ENCODE assay signal across 18 mouse cellular contexts in genomic region chr17:52079316-52079715, GRCm38 (mm10).
DNase-seq lines count a peak whose midpoint lies in the region; ATAC-seq and TF ChIP-seq lines count a peak whose summit lies in the region.
"Had no signal": no experiment of that assay in that cellular context is flagged by ENCODE, and none has a peak within 500 bp of the region (broad histone marks: within the 10 kb centered on the region; RNA-seq: fewer than 3 reads in every experiment).

No protein-coding gene starts in this region.

- no peak overlapping the region for H3K4me2 ChIP-seq in kidney, embryonic 16.5 days (replicated peaks; ENCODE audit: low read depth, low read length)
- H3K4me2 ChIP-seq in midbrain, embryonic 15.5 days, result no peak overlapping the region
- H3K4me2 ChIP-seq: forebrain, embryonic 13.5 days; liver, embryonic 13.5 days; lung, embryonic 15.5 days had no signal

- WGBS in thymus, adult 2 months, result 27% methylated on average over 7 of the region's 7 CpGs
- WGBS in kidney, embryonic 16.5 days, result 61% methylated on average over 7 of the region's 7 CpGs
- 71% methylated on average over 7 of the region's 7 CpGs for WGBS in midbrain, embryonic 15.5 days

- H3K4me1 ChIP-seq in ES-E14 (ENCODE audit: control insufficient read depth in 2 of 2, insufficient read depth in 2 of 2, low read length in 2 of 2, poor library complexity in 1 of 2), result no peaks in the 10 kb centered on the region
- peaks cover 14% of the 10 kb centered on the region for H3K4me1 ChIP-seq in thymus, adult 2 months (replicated peaks; ENCODE audit: control insufficient read depth, insufficient read depth, low read length)
- H3K4me1 ChIP-seq in kidney, embryonic 16.5 days (ENCODE audit: insufficient read depth, low read length), result no peaks in the 10 kb centered on the region
- H3K4me1 ChIP-seq in midbrain, embryonic 15.5 days, result no peaks in the 10 kb centered on the region
- H3K4me1 ChIP-seq: embryonic facial prominence, embryonic 10.5 days; forebrain, embryonic 13.5 days; liver, embryonic 13.5 days; lung, embryonic 15.5 days had no signal

- H3K9ac ChIP-seq in ES-E14 (ENCODE audit: insufficient read depth, low read depth, low read length, poor library complexity, severe bottlenecking), result no peak overlapping the region
- no peak overlapping the region for H3K9ac ChIP-seq in kidney, embryonic 16.5 days (replicated peaks; ENCODE audit: low read length)
- H3K9ac ChIP-seq in midbrain, embryonic 15.5 days, result no peak overlapping the region
- H3K9ac ChIP-seq: forebrain, embryonic 13.5 days; liver, embryonic 13.5 days; lung, embryonic 15.5 days had no signal

- no peaks in the 10 kb centered on the region for H3K9me3 ChIP-seq in ES-E14 (ENCODE audit: control insufficient read depth, insufficient read depth, low read depth, low read length)
- H3K9me3 ChIP-seq in kidney, embryonic 16.5 days (ENCODE audit: low read length), result no peaks in the 10 kb centered on the region
- H3K9me3 ChIP-seq in midbrain, embryonic 15.5 days, result no peaks in the 10 kb centered on the region
- H3K9me3 ChIP-seq: embryonic facial prominence, embryonic 10.5 days; forebrain, embryonic 13.5 days; liver, embryonic 13.5 days; lung, embryonic 15.5 days had no signal

- H3K27me3 ChIP-seq in thymus, adult 2 months (ENCODE audit: control insufficient read depth, insufficient read depth, low read length), result no peaks in the 10 kb centered on the region
- no peaks in the 10 kb centered on the region for H3K27me3 ChIP-seq in kidney, embryonic 16.5 days (ENCODE audit: insufficient read depth, low read length)
- no peaks in the 10 kb centered on the region for H3K27me3 ChIP-seq in midbrain, embryonic 15.5 days (replicated peaks)
- H3K27me3 ChIP-seq: forebrain, embryonic 13.5 days; liver, embryonic 13.5 days; lung, embryonic 15.5 days had no signal

- DNase-seq in 416B (ENCODE audit: low read depth) (peak; percentile 9), ES-E14 (ENCODE audit: low read depth, low spot score) (no peak)
- DNase-seq in thymus, adult 2 months, result peak; percentile 34
- DNase-seq in layer of hippocampus, postnatal 14 days (ENCODE audit: low spot score in 2 of 2), result no peak
- DNase-seq in right cerebral cortex, adult 18-20 months, result no peak
- DNase-seq: adrenal gland, postnatal 10 days; cerebellum, adult 11-12 months; kidney, postnatal 14 days; liver, embryonic 13.5 days; retina, postnatal 1 day had no signal

- H3K4me3 ChIP-seq in ES-E14 (ENCODE audit: insufficient read depth in 1 of 2, low read depth in 1 of 2, low read length in 2 of 2, poor library complexity in 1 of 2, severe bottlenecking in 1 of 2), result no peak overlapping the region
- no peak overlapping the region for H3K4me3 ChIP-seq in thymus, adult 2 months (ENCODE audit: control insufficient read depth, insufficient read depth, low read length)
- H3K4me3 ChIP-seq in kidney, embryonic 16.5 days (ENCODE audit: low read length), result no peak overlapping the region
- no peak overlapping the region for H3K4me3 ChIP-seq in midbrain, embryonic 15.5 days
- H3K4me3 ChIP-seq: embryonic facial prominence, embryonic 10.5 days; forebrain, embryonic 13.5 days; heart, adult 2 months; liver, embryonic 13.5 days; lung, embryonic 15.5 days had no signal

- in situ Hi-C loops in ES-E14 (cut with MboI; ENCODE audit: low sequenced_read_pairs in 2 of 2, unreplicated experiment in 2 of 2), result no loop called here

- TF ChIP-seq CTCF in thymus, adult 2 months (IDR thresholded peaks at IDR 0.05; ENCODE audit: borderline replicate concordance, control insufficient read depth, extremely low read depth, insufficient read depth, low read length, poor library complexity), result no peak

- peak; percentile 62 for ATAC-seq in megakaryocyte, adult 5-6 weeks (ENCODE audit: poor library complexity, severe bottlenecking)
- ATAC-seq in kidney, embryonic 16.5 days (ENCODE audit: low FRiP score, low TSS enrichment), result no peak
- no peak for ATAC-seq in midbrain, embryonic 15.5 days (replicated peaks)
- ATAC-seq: intestine, embryonic 16.5 days had no signal

- no peak for TF ChIP-seq POLR2A in thymus, adult 2 months (IDR thresholded peaks at IDR 0.05; ENCODE audit: control insufficient read depth, extremely low read depth, insufficient read depth, low read length, poor library complexity)

- H3K27ac ChIP-seq in ES-E14 (ENCODE audit: insufficient read depth, low read depth, low read length, poor library complexity, severe bottlenecking), result 0 out of 2 replicates have a peak overlapping the region, but pooled peaks have one; percentile 40
- H3K27ac ChIP-seq in thymus, adult 2 months (ENCODE audit: control insufficient read depth, insufficient read depth, low read length), result peak overlapping the region; percentile 2; the same call in 1 of the 2 replicates
- no peak overlapping the region for H3K27ac ChIP-seq in kidney, embryonic 16.5 days (ENCODE audit: low read length)
- no peak overlapping the region for H3K27ac ChIP-seq in midbrain, embryonic 15.5 days
- H3K27ac ChIP-seq: embryonic facial prominence, embryonic 10.5 days; forebrain, embryonic 13.5 days; heart, adult 2 months; liver, embryonic 13.5 days; lung, embryonic 15.5 days had no signal

- no peaks in the 10 kb centered on the region for H3K36me3 ChIP-seq in ES-E14 (ENCODE audit: control insufficient read depth, insufficient read depth, low read length, poor library complexity, severe bottlenecking)
- no peaks in the 10 kb centered on the region for H3K36me3 ChIP-seq in thymus, adult 2 months (ENCODE audit: control insufficient read depth, insufficient read depth, low read length)
- no peaks in the 10 kb centered on the region for H3K36me3 ChIP-seq in kidney, embryonic 16.5 days (ENCODE audit: insufficient read depth, low read length)
- H3K36me3 ChIP-seq in midbrain, embryonic 15.5 days (replicated peaks), result no peaks in the 10 kb centered on the region
- H3K36me3 ChIP-seq: embryonic facial prominence, embryonic 10.5 days; liver, embryonic 13.5 days; lung, embryonic 15.5 days had no signal

TF ChIP-seq in ES-E14, 5 proteins besides CTCF, POLR2A, EP300 and RAD21:
- no peak for TF ChIP-seq CHD2 (IDR thresholded peaks at IDR 0.05; ENCODE audit: low read depth, low read length)
- no peak for TF ChIP-seq MAFK (IDR thresholded peaks at IDR 0.05; ENCODE audit: insufficient read depth, low read depth, low read length)

Comparison
In these comparisons a context has a peak if more than half of its experiments do, and no peak if none do; other contexts are left out.
1. DNase-seq: peak in 416B (single experiment) and thymus, adult 2 months (single experiment); none in ES-E14 (single experiment), layer of hippocampus, postnatal 14 days (0 of 2) and right cerebral cortex, adult 18-20 months (single experiment).
2. H3K27ac ChIP-seq: peak in ES-E14 (single experiment) and thymus, adult 2 months (single experiment); none in kidney, embryonic 16.5 days (single experiment) and midbrain, embryonic 15.5 days (single experiment).